Mouse (Mus musculus): ENCODE measurements around the gene Gstk1.

The Gstk1 gene

GRCm38 (mm10) chr6:42270817-42271216 is 25.1 kb downstream of the Gstk1 start:
- no peak for DNase-seq

GRCm38 (mm10) chr6:42276151-42276550 is 30.4 kb downstream of the Gstk1 start:
- DNase-seq, result no peak

GRCm38 (mm10) chr6:42282865-42283528 is 37.3 kb downstream of the Gstk1 start:
- no peak for DNase-seq

DNA sequence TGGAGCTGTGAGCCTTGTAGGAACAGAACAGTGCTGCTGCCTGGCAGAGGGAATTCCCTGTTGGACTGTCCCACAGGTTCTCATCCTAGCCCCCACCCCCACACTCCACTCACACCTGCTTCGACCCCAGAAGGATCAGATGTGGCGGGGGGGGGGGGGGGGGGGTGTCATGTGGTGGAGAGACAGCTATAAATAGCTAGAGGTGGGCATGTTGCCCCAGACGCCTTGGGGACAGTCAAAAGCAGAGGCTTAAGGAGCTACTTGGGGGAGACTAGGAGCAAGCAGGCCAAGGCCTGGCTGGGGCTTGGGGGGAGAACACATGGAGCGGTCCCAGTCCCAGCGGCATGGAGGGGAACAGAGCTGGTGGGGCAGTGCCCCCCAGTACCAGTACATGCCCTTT is 40.7 kb downstream of the Gstk1 start, which contains the start of gene Clcn1:
Clcn1 (plus strand) TSS at position 238 of the 400 bp plus-strand sequence.
- no peak for DNase-seq

- DNase-seq, result no peak
Measured at GRCm38 (mm10) chr6:42287562-42287961, 41.8 kb downstream of the Gstk1 start.

DNA sequence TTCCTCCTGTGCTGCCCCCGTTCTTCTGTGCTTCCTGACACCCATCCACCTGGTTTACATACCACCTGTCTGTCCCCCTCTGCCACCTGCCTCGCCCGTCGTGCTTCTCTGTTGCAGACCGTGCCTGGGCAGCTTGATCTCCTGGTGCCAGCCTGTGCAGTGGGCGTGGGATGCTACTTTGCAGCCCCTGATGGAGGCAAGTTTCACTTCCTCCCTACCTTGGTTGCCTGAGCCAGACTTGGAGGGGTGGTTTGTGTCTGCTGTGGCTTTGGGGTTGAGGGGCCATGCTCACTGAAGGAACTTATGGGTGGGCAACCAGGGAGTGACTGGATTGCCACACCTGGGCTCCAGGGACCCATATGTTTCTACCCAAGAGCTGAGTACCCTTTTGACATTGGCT is 47.6 kb downstream of the Gstk1 start:
- DNase-seq, result no peak

DNA sequence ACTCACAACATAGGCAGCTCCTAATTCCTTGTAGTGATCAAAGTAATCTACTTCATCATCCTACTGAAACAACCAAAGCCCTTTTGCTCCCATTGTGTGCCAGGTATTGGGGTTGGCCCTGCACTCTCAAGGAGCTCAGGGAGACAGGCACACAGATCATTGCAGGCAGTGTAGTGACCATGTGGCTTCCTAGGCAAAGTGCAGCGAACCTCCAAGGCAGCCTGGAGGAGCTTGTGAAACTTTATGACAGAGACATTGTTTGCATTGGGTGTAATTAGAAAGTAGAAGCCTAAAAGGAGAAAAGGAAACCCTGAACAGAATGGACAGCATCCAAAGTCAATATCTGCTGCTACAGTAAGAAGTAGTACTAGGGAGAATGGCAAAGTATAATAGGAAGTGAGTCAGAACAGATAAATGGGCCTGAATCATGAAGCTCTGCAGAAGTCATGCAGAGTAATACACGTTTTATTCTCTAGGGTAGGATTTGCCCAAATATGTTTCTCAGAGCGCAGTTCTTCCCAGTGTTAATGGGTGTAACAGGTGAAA is 49.9 kb downstream of the Gstk1 start:
- no peak for DNase-seq

GRCm38 (mm10) chr6:42299362-42299761 is 53.6 kb downstream of the Gstk1 start:
- no peak for DNase-seq
